Mouse (Mus musculus) G1E-ER4 (cell line): ENCODE data around the gene Pml. TPM values are rescaled to one million over a fixed set of nuclear protein-coding genes. Genes with fewer than 3 reads are reported as not detected.

Experiments used
- GATA1 ChIP-seq: IDR thresholded peaks from one replicate; pipeline ENCODE4 v1.8.0; 2012; ENCODE audit warnings: low read length, inconsistent platforms
- polyA plus RNA-seq: library from polyadenylated mRNA; stranded (reverse); fragments of >175 nt; gene quantifications from 2 replicates; pipeline ENCODE4 v1.2.3, GENCODE M21; 2012

Pml gene
- polyA plus RNA-seq: 193 and 239 TPM in 2 replicates

DNA sequence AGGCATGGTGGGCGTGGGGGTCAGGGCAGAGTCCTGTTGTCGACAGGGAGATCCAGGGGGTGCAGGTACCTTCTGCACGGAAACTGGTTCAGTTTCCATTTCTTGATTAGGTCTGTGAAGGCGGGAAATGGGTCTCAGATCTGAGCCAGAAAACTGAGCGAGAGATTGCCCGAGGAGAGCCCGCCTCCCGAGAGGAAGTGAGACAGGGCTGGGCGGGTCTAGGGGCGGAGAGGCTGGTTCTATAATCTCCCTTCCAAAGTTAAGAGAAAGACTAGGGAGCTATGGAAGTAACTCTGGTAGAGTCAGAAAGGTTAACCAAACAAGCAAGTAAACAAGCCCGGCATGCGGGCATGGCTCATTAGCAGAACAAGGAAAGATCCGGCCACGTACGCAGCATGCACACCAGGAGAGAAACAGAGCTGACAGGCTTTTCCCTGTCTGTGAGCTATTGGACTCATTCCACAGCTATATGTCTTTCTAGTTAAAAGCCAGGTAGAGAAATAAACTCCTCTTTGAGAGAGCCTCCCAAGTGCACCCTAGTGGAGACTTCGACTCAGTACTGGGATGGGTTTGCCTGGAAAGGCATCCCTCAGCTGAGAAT, at the start of gene Pml:
TSS of gene Pml (minus strand) at position 195 of the 601 bp plus-strand sequence.
- TF ChIP-seq GATA1: no peak

DNA sequence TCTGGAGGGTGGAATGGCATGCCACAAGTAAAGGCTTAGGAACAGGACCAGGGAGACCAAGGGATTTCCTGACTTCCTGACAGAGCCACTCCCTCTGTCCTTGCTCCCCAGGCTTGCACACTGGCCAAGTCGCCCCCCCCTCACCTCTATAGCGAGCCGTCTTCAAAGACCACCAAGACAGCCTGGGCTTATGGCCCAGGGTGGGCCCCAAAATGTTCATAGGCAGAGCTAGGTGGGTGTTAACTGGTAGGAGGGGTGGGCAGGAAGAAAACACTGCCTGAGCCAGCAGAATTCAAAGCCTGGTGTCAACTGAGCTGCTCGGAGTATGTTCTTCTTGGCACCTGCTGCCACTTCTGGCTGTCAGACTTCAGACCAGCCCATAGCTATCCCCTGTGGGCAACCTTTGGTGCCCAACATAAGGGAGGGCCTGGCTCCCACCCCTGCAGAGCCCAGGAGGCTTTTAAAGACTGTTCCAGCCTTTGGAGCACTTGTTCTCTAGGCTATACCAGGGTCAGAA, 48.4 kb upstream of the Pml start:
- no peak for TF ChIP-seq GATA1

DNA sequence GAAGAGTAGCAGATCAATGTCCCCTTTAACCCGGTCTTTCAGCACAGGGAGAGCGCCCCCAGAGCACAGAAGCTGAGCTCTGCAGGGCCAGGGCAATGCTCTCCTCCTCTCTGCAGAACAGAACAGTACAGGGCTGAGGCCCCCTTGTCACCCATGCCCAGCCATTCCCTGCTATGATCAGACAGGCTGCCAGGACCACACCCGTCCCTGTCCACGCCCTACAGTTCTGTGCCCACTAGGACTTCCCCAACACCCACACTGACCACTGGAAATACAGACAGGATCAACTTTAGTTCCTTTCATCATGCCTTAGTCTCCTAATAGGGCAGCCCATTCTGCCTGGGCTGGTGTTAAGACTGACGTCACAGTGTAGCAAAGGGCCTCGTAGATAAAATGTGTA, 47.5 kb upstream of the Pml start:
- TF ChIP-seq GATA1: no peak

DNA sequence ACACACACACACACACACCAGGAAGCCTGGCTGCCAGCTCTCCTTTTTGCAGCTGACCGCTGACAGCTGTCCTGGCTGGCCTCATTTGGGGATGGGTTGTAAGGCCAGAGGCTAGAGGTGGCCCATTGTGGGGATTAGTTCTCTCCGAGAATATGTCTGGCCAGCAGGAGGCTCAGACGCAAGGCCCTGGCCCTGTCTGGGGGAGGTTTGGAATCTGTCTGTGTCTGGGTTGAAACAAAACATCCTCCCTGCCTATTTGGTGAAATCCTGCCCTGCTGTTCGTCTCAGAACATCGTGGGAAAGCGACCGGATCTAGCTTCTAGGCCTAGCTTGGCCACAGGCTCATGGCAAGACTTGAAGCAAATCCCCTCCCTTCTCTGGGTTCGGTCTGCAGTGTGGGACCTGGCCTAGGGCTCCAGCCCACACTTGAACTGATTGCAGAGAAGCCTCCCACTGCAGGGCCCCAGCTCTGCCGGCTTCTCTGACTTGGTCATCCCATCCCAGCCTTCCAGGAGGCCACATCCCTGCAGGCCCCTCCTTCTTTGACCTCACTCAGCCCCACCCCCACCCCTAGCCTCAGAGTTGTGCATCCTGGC, 46.3 kb upstream of the Pml start:
- no peak for TF ChIP-seq GATA1

DNA sequence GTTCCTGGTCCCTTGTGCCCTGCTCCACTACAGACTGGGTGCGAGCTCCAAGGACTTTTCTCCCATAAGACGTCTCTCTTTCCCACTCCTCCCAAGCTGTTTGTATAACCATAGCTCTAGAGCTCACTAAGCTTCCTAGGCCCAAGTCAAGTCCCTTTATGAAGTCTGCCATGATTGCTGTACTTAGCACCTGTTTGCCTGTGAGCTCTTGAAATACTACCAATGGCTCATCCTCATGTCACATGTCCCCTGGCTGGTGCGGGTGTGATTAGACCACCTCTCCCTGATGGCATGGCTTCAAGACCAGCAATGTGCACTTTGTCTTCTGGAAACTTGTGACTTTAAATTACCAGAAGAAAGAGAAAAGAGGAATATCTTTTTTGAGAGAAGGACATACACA, 45.8 kb upstream of the Pml start:
- TF ChIP-seq GATA1: no peak

DNA sequence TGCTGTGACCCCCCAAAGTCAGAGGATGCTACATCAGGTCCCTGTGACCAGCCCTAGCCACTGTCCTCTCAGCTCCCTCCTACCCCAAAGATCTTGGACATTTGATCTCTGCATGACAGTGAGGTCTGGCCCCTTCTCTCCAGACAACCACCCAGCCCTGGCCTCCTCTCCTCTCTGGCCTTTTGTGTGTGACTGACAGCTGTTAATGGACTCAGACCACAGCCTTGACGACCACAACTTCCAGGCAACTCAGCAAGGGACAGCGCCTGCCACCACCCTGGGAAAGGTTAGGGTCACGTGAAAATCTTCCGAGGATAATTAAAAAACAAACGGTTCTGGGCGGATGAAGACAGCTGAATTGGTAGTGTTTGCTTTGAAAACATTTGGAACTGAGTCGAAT, 44.9 kb upstream of the Pml start:
- TF ChIP-seq GATA1: no peak

DNA sequence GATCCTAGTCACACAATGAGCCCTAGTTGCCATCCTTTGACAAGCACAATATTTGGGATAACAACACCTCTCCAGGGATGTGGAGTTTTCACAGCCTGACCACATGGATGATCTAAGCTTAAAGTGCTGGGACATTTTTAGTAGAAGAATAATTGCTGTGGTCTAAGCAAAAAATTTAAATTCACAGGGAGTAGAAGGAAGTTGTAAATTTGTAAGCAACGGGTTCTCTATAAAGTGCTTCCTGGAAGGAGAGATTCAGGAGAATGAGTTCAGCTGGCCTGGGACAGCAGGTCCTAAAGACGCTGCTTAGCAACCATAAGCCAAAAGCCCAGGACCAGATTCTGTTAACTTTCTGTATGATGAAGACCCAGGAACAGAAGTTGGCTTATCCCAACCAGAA, 40.3 kb upstream of the Pml start:
- TF ChIP-seq GATA1: no peak

DNA sequence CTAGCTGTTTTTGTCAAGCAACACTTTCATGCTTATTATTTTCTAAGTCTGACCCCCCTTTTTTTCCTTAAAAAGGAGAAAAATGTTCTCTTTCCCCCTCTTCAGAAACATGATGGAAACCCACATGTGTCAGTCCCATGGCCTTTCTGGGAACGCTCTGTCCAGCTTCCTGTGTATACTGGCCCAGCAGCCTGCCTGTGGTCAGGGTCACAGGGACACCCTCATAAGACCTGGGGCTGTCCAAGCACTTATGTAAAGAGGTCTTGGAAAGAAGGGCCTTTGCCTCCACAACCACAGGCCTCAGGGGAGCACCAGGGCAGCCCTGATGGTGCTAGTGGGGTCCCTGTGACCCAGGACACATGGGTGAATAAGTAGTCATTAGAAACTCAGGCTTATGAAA, 39.5 kb upstream of the Pml start:
- no peak for TF ChIP-seq GATA1

DNA sequence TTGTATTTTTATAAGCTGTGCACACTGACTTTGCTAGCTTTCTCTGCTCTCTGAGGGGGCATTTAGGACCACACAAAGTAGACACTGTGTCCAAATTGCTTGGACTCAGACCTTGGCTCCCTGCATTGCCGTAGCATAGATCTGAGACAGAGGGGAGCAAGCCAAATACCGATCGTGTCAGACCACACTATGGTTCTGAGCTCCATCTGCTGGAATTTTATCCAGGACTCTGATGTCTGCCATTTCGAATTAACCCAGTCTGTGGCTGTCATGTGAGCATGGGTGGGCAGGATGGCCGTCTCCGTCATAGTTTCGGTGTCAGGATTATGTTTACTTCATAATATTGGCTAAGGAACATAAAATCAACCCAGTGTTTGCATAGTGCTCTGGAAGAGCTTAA, 33.8 kb upstream of the Pml start:
- TF ChIP-seq GATA1: no peak

DNA sequence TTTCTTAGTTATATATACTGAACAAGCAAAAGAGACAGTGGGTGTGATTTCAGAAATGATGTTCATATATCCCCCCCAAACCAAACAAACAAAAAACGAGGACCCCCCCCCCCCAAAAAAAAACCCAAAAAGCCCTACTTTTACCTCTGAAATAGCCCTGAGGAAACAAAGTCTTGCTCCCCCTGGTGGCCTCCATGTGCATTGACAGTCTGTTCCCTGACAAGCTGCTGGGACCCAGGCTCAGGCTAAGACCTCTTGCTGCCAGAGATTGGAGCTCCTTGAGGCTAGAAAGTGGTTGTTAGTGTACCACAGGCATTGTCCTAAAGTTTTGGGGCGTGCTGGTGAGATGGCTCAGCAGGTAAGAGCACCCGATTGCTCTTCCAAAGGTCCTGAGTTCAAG, 32.0 kb upstream of the Pml start:
- TF ChIP-seq GATA1: no peak

DNA sequence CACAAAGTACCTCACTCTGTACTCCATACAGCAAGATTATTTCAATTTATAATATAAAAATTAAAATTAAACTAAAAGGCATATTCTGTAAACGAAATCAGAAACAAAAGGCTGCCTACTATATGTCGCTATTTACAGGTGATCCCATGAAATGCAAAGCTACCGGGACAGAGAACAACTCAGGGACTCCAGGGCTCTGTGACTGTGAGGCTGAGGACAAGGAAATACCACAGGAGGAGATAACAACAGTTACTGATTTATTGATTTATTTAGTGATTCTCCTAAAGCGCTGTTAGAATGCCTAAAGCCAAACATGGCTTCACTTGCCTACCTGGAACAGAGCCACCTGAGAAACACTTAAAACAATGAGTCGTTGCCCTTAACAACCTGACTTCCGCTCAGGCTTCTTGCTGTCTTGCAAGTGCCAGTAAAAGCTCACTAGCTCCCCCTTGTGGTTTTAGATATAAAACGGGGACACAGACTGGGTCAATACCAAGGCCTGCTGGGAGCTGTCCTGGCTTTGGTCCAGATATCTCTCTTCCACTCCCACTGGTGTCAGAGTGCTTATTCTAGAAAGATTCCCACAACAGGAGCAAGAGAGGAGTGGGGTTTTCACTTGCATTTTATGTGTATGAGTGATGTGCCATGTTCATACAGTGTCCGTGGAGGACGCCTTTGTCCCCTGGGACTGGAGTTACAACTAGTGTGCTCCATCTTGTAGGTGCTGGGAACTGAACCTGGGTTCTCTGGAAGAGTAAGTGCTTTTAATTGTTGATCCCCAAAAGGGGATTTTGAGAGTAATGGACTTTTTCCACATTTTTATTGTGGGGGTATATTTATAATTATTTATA, 30.9 kb upstream of the Pml start:
- TF ChIP-seq GATA1: no peak

DNA sequence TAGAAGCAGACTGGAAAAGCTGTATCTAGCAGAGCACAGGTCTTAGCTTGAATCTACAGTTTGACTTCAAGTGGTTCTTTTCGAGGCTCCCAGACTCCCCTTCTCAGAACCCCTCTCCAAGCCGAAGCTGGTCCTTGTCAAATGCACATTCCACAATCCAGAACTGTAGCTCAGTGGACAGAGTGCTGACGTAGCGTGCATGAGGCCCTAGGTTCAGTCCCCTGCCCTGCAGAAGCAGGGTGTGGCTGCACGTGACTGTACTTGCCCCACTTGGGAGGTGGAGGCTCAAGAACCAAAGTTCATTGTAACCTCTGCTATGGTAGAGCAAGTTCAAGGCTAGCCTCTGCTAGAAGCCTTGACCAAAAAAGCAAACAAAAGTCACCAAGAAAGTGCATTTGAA, 30.2 kb upstream of the Pml start:
- no peak for TF ChIP-seq GATA1

DNA sequence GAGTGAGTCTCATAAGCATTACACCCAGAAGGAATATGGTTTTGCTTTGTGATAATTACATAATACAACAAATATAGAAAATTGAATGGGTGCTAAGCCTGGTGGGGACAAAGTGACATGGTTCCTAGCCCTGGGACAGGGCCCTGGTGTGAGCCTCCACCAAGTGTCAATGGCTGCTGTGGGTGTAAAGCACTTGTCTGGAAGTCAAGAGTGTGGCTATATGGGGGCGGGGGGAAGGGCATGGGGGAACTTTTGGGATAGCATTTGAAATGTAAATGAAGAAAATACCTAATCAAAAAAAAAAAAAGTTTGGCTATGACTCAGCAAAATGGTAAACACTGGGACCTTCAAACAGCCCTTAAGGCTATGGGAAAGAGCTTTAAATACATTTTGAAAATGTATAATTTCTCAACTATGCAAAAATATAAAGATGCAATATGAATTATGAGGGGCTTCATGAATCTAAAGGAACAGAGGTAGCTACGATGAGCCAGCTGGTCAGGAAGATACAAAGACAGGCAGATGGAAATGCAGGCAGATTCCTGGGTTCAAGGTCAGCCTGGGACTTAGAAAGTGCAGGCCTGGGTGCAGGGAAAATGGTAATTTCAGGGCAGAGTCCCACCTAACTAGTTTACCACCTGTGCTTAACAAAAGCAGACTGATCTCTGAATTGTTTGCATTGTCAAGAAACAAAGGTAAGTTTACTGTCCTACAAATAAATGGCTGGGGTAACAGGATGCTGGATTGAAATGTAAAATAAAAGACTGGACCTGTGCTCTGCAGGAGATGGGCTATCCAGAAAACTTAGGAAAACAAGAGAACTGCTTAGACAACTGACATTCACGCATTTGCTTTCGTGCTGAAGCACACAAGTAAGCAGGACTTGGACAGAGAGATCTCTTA, 29.5 kb upstream of the Pml start:
- TF ChIP-seq GATA1: no peak

DNA sequence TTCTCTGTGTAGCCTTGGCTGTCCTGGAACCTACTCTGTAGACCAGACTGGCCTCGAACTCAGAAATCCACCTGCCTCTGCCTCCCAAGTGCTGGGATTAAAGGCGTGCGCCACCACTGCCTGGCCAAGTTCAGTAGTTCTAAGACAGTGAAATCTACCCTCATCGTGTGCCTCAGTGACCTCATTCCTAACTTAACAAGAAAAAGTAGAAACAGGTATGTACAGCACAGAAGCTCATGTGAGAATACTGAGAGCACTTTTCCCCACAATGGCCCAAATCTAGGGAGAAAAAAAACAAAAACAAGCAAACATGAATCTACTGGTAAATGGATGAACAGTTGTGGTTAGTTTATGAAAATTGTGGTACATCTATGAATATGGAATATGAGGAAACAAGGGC, 28.7 kb upstream of the Pml start:
- no peak for TF ChIP-seq GATA1

DNA sequence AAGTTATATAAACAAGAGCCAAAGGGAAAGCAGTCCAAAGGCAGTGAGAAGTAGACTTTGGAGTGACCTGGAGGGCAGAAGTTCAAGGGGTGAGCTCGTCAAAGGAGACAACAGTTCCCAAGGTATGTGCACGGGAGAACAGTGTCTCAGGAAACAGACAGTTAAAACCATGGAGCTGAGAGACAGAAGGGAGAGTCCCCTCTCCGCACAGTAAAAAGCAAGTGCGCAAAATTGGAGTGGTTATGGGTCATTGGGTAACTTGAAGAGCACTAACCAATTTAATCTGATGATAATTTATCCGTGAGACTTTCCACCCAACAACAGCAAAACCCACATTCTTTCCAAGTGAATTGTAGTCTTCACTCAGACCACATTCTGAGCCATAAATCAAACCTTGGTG, 26.8 kb upstream of the Pml start:
- no peak for TF ChIP-seq GATA1

DNA sequence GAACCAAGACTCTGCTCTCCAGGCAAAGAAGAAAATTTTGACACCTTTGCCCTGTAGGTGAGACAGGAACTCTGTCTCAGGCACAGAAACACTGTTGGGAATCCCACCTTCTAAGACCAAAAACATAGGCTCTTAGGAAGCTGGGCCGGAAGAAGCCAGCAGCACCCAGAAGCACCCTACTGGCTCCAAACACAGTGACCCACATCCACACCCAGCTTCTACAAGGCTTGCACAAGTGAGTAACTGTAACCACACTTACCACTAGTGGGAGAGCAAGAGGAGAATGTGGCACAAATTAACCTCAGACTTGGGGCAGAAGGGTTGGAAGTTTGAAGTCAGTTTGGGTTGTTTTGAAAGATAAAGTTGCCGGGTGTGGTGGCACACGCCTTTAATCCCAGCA, 26.2 kb upstream of the Pml start:
- no peak for TF ChIP-seq GATA1
